Mouse (Mus musculus) kidney, adult 2 months (tissue): Measurements from ENCODE around the gene Adnp.

Experiments used
- CTCF ChIP-seq: fragments of 200-500 bp; conservative IDR thresholded peaks from 2 replicates; pipeline ENCODE4 v1.5.1; 2011; ENCODE audit warnings: low read depth, mild to moderate bottlenecking, control low read depth, low read length, moderate library complexity, mixed read lengths; ENCODE audit not compliant: insufficient read depth, insufficient read length
- POLR2A ChIP-seq: fragments of 200-500 bp; IDR thresholded peaks from one replicate; pipeline ENCODE4 v1.6.1; 2011; ENCODE audit warnings: low read depth, low read length, control low read depth

GRCm38 (mm10) chr2:168175946-168176345, 31.0 kb downstream of the Adnp start:
- TF ChIP-seq POLR2A (no peak), CTCF (no peak)
